Mouse (Mus musculus) ES-E14 (cell line): ENCODE results near the gene Fry. TPM values are rescaled to one million over a fixed set of nuclear protein-coding genes. Genes with fewer than 3 reads are reported as not detected.

Experiments used
- DNase-seq: peaks from one replicate; pipeline ENCODE4 v3.0.0-alpha.2; 2013; ENCODE audit warnings: low read depth, low spot score
- H3K27ac ChIP-seq: 2 replicates; pipeline ENCODE4 v1.5.1; 2012; ENCODE audit warnings: low read depth, mild to moderate bottlenecking, low read length, moderate library complexity, mixed read lengths; ENCODE audit not compliant: poor library complexity, insufficient read depth, severe bottlenecking
- H3K36me3 ChIP-seq: 2 replicates; pipeline ENCODE4 v1.6.1; 2012; ENCODE audit warnings: mild to moderate bottlenecking, low read length, moderate library complexity, mixed read lengths; ENCODE audit not compliant: control insufficient read depth, poor library complexity, insufficient read depth, severe bottlenecking
- H3K4me1 ChIP-seq, 2 experiments: fragments of 150-350 bp in 1 of 2; sonication (generic) in 1 of 2; 2 replicates each; pipeline ENCODE4 v1.6.1; 2012; ENCODE audit warnings: low read length in 2 of 2, mild to moderate bottlenecking in 1 of 2, mixed read lengths in 1 of 2; ENCODE audit not compliant: control insufficient read depth in 2 of 2, insufficient read depth in 2 of 2, poor library complexity in 1 of 2
- H3K4me3 ChIP-seq, 2 experiments: fragments of 150-350 bp in 1 of 2; sonication (generic) in 1 of 2; 2 replicates each; pipeline ENCODE4 v1.5.1; 2012; ENCODE audit warnings: low read length in 2 of 2, low read depth in 1 of 2, mild to moderate bottlenecking in 1 of 2, mixed read lengths in 1 of 2; ENCODE audit not compliant: insufficient read depth in 1 of 2, poor library complexity in 1 of 2, severe bottlenecking in 1 of 2
- H3K9ac ChIP-seq: 2 replicates; pipeline ENCODE4 v1.6.1; 2012; ENCODE audit warnings: low read depth, mild to moderate bottlenecking, low read length, mixed read lengths; ENCODE audit not compliant: poor library complexity, insufficient read depth, severe bottlenecking
- H3K9me3 ChIP-seq: fragments of 150-350 bp; sonication (generic); 2 replicates; pipeline ENCODE4 v1.6.1; 2012; ENCODE audit warnings: low read depth, mild to moderate bottlenecking, low read length; ENCODE audit not compliant: control insufficient read depth, insufficient read depth
- CHD2 ChIP-seq: IDR thresholded peaks from 2 replicates; pipeline ENCODE4 v1.6.1; 2014; ENCODE audit warnings: mild to moderate bottlenecking, low read depth, low read length, inconsistent platforms
- HCFC1 ChIP-seq: IDR thresholded peaks from 2 replicates; pipeline ENCODE4 v1.6.1; 2012; ENCODE audit warnings: low read length, inconsistent platforms, borderline replicate concordance; ENCODE audit not compliant: insufficient read depth
- MAFK ChIP-seq: IDR thresholded peaks from 2 replicates; pipeline ENCODE4 v1.6.1; 2014; ENCODE audit warnings: mild to moderate bottlenecking, low read depth, low read length, inconsistent platforms; ENCODE audit not compliant: insufficient read depth
- ZC3H11A ChIP-seq: IDR thresholded peaks from 2 replicates; pipeline ENCODE4 v1.6.1; 2012; ENCODE audit warnings: low read depth, mild to moderate bottlenecking, inconsistent platforms, low read length, borderline replicate concordance
- ZNF384 ChIP-seq: IDR thresholded peaks from 2 replicates; pipeline ENCODE4 v1.6.1; 2012; ENCODE audit warnings: low read depth, low read length, inconsistent platforms
- in situ Hi-C, 2 experiments: fragments of 600-800 bp; cut with MboI; formaldehyde crosslinking; loops; one replicate each; pipeline ENCODE4 v1.15.1; 2025; ENCODE audit warnings: low sequenced_read_pairs in 2 of 2, inconsistent platforms in 1 of 2; ENCODE audit not compliant: unreplicated experiment in 2 of 2
- total RNA-seq: library from RNA; depleted of rRNA; stranded (reverse); fragments of 300-350 nt; gene quantifications from 2 replicates; pipeline ENCODE4 v1.2.3, GENCODE M21; 2012

The Fry gene
- total RNA-seq, 1 experiment = 8.4 TPM

DNA sequence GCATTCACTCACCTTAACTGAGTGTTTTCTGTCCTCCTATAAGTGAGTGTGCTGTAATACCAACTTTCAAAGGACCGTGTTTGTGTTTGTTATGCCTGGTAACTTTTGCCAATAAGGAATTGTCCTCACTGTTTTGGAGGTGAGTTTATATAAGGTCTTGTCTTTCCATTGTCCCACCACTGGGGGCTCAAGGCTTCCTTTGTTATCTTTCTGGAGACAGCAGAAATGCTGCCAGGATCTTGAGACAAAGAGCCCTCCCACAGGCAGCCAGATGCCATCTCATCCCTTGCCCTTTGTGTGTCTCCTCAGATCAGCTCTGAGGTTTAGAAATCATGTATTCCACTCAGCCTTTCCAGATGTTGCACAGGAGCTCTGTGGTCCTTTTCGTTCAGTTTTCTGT, 194.8 kb downstream of the Fry start:
- H3K4me3 ChIP-seq = no peak overlapping the region
- H3K27ac ChIP-seq = no peak overlapping the region
- DNase-seq = no peak
- no peaks in the 10 kb centered on the region for H3K4me1 ChIP-seq
- TF ChIP-seq CHD2 (no peak), ZC3H11A (no peak), ZNF384 (no peak), MAFK (no peak), HCFC1 (no peak)
- no peak overlapping the region for H3K9ac ChIP-seq
- no peaks in the 10 kb centered on the region for H3K36me3 ChIP-seq
- no peaks in the 10 kb centered on the region for H3K9me3 ChIP-seq
- in situ Hi-C loops = no loop called here

GRCm38 (mm10) chr5:150314582-150314981, 196.1 kb downstream of the Fry start:
- no peak for TF ChIP-seq CHD2
- TF ChIP-seq MAFK = no peak
- no peak for TF ChIP-seq ZC3H11A
- no peak for TF ChIP-seq ZNF384
- TF ChIP-seq HCFC1 = no peak
- Histone ChIP-seq H3K27ac (no peak overlapping the region), H3K4me3 (no peak overlapping the region), H3K4me1 (no peaks in the 10 kb centered on the region), H3K9ac (no peak overlapping the region), H3K9me3 (no peaks in the 10 kb centered on the region), H3K36me3 (no peaks in the 10 kb centered on the region)
- DNase-seq = no peak
- in situ Hi-C loops = no loop called here

DNA sequence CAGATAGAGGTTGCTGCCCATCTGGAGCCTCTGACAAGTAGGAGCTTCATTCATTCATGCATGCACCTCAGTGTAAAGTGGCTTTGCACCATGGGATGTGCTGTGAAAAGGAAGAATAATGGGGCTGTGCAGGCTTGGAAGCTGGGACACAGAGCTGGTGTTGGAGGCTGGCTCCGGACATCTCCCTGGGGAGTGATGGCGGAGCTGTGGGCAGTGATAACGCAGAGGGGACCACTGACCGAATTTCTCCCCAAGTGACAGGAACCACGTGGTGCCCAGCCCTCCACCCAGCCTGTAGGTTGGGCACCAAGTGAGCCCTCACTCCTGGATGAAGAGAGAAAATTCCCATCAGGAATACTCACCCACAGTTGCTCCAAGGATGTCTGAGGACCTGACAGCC, 207.0 kb downstream of the Fry start:
- Histone ChIP-seq H3K4me3 (no peak overlapping the region), H3K36me3 (no peaks in the 10 kb centered on the region), H3K9me3 (no peaks in the 10 kb centered on the region), H3K9ac (no peak overlapping the region), H3K4me1 (no peaks in the 10 kb centered on the region), H3K27ac (no peak overlapping the region)
- TF ChIP-seq ZNF384 = no peak
- no peak for TF ChIP-seq MAFK
- TF ChIP-seq ZC3H11A = no peak
- no peak for TF ChIP-seq HCFC1
- TF ChIP-seq CHD2 = no peak
- in situ Hi-C loops = no loop called here
- DNase-seq = no peak

DNA sequence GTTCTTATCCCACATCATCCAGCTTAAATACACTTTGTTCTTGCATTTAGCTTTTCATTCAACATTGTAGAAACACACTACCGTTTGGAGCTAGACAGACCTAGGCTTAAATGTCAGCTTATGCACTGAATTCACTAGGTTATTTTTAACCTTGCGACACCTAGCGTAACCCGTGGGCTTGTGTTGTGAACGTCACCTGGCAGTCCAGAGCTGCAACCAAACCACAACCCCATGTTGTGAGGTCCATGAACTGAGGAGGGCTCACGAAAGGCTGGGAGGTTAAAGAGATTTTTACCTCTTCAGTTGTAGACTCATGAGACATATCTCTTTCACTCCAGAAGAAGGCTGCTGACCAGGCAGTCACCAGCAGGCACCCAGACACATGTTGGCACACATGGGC, 210.2 kb downstream of the Fry start:
- in situ Hi-C loops = no loop called here
- no peak overlapping the region for H3K9ac ChIP-seq
- no peak overlapping the region for H3K4me3 ChIP-seq
- no peak overlapping the region for H3K27ac ChIP-seq
- DNase-seq = no peak
- TF ChIP-seq CHD2 (no peak), ZNF384 (no peak), HCFC1 (no peak), ZC3H11A (no peak), MAFK (no peak)
- H3K36me3 ChIP-seq = no peaks in the 10 kb centered on the region
- no peaks in the 10 kb centered on the region for H3K4me1 ChIP-seq
- H3K9me3 ChIP-seq = no peaks in the 10 kb centered on the region

- in situ Hi-C loops = no loop called here
- no peaks in the 10 kb centered on the region for H3K4me1 ChIP-seq
- H3K9ac ChIP-seq = no peak overlapping the region
- TF ChIP-seq ZNF384 (no peak), ZC3H11A (no peak), MAFK (no peak), CHD2 (no peak), HCFC1 (no peak)
- H3K36me3 ChIP-seq = no peaks in the 10 kb centered on the region
- no peak for DNase-seq
- no peaks in the 10 kb centered on the region for H3K9me3 ChIP-seq
- no peak overlapping the region for H3K4me3 ChIP-seq
- H3K27ac ChIP-seq = no peak overlapping the region
These were observed 213.4 kb downstream of the Fry start for GRCm38 (mm10) chr5:150331821-150332220.
